Mouse (Mus musculus): ENCODE measurements around the gene Baiap3.
A peak's percentile ranks its signal among the peaks of the same experiment; 100 is the strongest.

Gene Baiap3

DNA sequence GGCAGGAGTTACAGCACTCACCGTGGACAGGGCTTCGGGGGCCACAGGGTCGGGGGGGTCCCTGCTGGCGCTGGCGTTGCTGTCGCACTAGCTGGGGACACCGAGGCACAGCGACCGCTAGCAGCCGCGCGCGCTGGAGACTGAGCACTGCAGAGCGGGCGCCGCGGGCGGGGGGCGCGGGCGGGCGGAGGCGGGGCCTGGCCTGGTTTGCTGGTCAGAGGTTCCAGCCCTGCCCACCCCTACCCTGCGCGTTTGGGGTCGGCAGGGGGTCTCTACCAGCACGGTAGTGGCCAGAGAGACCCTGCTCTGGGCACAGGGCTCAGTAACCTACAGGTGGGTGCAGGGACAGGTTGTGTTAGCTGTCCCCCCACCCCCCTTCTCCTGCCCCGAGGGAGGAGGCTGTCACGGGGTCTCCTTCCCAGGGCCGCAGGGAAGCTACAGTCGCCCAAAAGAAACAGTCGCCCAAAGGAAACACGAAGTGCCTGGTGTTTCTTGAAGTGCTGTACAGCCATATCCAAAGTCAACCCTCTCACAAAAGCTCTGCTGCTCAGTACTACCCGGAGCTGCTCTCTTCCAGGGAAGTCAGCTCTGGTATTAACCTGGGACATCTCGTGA, at the start of gene Baiap3:
Baiap3 (minus strand) TSS at position 225 of the 615 bp plus-strand sequence.
- no peak for DNase-seq (ENCODE audit: low spot score in 2 of 2)

- no peak for DNase-seq (ENCODE audit: low spot score in 2 of 2)
Observed at GRCm38 (mm10) chr17:25298094-25298493, 41.9 kb upstream of the Baiap3 start, which contains the start of gene Prss34. Gene Prss34 (plus strand): TSS chr17:25298394.

- DNase-seq (ENCODE audit: low spot score in 2 of 2), result no peak
Observed at GRCm38 (mm10) chr17:25294111-25294510, 37.9 kb upstream of the Baiap3 start.

DNA sequence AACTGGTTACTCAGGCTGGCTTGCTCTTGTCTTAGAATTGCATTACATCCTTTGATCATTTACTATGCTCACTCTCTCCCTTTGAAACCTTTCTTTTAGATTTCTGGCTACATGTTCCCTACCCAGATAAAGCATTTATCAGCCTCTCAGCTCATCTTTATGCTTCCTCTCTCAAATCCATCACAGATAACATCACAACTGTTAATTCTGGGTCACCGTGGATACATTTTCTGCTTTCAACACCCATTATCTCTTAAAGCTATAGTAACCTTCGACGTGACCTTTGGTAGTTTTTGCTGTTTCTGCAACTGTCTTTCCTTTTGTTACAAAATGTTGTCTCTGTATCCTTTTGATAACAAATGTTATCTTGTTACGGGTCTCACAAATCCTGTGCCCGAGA, 37.3 kb upstream of the Baiap3 start:
- DNase-seq (ENCODE audit: low spot score in 2 of 2), result no peak

DNA sequence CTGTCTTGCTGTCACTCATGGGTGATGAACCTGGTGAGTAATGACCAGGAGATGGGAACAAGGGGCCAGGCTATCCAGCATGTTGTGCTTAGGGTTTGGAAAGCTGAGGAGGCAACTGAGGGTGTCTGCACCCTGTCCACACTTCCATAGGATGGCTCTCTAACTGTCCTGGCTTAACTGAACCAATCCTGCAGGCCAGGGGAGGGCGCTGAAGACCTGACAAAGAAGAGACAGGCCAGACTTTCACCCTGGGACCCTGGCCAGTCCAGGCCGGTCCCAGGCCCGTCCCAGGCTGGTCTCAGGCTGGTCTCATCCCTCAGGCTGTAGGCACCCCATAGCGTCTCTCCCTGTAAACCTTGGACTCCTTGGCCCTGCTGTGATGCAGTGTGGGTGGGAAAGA, 34.2 kb upstream of the Baiap3 start:
- DNase-seq (ENCODE audit: low spot score in 2 of 2), result no peak

DNA sequence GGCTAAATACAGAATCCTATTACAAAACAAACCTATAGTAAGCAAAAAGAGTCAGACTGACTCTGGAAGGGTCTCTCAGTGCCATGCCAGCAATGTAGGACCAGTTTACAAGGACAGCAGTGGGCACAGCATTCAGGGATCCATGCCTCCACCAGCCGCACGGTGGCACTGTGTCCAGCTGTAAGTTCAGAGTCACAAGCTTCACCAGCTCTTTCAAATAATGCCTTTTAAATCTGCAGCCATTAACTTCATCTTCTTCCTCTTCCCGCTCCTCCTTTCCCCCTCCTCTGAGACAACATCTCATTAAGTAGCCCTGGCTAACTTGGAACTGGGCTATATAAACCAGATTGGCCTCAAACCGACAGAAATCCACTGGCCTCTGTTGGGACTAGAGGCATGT, 32.7 kb upstream of the Baiap3 start:
- DNase-seq (ENCODE audit: low spot score in 2 of 2), result peak in 1 of 2 experiments; percentile 32

DNA sequence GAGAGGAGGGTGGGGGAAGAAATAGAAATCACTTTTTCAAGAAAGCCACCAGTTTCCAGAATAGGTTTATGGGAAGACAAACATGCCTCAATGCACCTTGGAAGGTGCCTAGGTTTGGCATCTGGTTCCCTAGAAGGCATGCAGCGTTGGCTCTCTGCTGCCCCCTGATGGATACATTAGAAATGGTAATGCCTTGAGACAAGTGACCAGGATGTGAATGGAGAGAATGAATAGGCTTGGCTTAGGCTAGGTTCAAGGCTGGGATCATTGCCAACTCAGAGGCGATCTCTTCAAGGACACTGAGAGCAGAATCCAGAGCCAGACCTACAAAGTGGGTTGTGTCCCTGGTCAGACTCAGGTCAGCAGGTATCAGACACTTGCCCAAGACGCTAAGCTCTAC, 28.9 kb upstream of the Baiap3 start:
- peak in 1 of 2 experiments; percentile 40 for DNase-seq (ENCODE audit: low spot score in 2 of 2)

DNA sequence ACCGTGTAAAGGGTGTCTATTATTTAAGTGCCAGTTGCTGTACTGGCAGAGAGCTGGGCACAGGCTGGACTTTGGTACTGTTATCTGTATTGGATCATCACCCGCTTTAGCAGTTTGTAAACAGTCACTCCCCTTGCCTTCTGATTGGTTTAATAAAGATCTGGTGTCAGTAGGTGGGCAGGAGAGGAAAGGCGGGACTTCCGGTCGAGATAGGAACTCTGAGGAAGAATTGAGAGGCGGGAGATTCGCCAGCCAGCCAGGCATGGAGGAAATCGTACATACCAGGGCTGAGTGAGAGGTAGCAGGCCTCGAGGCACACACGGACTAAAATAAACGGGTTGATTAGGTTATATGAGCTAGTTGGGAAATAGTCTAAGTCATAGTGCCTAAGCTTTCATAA, 26.0 kb upstream of the Baiap3 start:
- no peak for DNase-seq (ENCODE audit: low spot score in 2 of 2)

GRCm38 (mm10) chr17:25275833-25276232, 19.7 kb upstream of the Baiap3 start:
- no peak for DNase-seq (ENCODE audit: low spot score in 2 of 2)

DNA sequence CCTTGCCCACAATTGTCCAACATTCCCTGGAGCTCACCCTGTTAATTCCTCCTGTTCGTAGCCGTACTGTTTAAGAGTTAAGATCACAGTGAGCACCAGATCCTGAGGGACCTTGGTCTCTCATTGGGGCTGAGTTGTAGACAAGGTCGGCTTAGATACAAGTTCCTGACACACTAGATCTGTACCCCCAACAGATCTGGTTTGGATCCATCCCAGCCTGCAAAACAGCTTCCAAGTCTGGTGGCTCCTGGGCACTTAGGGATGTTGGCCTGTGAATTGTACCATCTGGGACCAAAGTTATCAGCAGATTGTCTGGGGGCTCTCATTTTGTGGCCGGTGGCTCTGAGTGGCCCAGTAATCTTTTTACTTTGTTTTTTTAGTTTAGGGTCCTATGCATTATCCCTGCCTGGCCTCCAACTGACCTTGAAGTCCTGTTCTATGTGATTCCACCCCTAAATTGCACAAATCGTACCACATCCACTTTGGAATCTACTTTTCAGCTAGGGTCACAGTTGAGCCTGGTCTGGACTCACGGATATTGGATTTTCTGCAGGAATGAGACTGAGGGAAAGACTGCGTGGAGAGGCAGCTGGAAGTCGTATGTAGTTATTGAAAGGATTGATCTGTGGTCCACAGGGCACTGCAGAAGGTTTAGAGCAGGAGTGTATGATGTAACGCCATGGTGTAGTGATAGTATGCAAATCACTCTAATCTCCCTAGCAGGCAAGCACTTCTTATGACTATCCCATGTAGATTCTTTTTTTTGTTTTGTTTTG, 18.6 kb upstream of the Baiap3 start, which contains the start of gene Ube2i:
Ube2i (minus strand) TSS at position 52 of the 776 bp plus-strand sequence.
- no peak for DNase-seq (ENCODE audit: low spot score in 2 of 2)

- DNase-seq (ENCODE audit: low spot score in 2 of 2), result peak; percentile 97 to 98
Observed at GRCm38 (mm10) chr17:25273706-25274501, 17.7 kb upstream of the Baiap3 start.

GRCm38 (mm10) chr17:25272951-25273705, 17.0 kb upstream of the Baiap3 start:
- DNase-seq (ENCODE audit: low spot score in 2 of 2), result peak; percentile 90 to 94

DNA sequence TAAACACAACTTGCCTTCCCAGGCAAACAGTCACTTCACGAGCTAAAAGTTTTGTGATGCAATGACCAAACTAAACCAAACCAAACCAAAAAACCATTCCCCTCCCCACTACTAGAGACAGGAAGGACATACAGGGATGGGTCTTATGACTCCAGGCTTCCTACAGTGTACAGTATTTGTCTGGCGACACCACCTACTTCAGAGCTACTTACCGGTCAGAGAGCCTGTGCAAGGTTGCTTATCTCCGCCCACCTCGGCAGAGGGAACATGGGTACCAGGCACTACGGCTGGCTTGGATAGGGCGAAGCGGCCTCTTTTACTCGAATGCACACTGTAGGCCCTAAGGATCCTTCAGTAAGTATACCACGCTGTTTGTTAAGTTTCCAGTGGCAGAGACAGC, 16.2 kb upstream of the Baiap3 start:
- DNase-seq (ENCODE audit: low spot score in 2 of 2), result no peak

GRCm38 (mm10) chr17:25270795-25271335, 14.7 kb upstream of the Baiap3 start:
- DNase-seq (ENCODE audit: low spot score in 2 of 2), result no peak

DNA sequence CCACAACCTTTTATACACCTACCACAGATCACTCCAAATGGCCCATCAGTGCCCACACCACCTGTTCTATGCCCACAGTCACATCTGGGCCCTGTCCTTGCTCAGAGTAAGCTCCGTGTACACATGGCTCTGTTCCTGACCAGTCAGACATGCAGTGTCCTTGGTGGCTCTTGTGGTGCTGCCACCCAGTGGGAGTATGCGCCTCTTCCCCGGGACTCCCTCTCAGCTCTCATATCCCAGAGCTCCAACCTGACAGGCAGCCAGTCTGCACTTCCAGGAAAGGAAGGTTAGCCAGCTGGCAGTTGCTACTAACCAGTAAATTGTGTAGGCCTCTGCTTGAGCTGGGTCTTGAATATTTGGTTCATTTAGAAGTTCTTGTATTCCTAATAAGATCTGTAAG, 8.3 kb upstream of the Baiap3 start:
- DNase-seq (ENCODE audit: low spot score in 2 of 2), result no peak

DNA sequence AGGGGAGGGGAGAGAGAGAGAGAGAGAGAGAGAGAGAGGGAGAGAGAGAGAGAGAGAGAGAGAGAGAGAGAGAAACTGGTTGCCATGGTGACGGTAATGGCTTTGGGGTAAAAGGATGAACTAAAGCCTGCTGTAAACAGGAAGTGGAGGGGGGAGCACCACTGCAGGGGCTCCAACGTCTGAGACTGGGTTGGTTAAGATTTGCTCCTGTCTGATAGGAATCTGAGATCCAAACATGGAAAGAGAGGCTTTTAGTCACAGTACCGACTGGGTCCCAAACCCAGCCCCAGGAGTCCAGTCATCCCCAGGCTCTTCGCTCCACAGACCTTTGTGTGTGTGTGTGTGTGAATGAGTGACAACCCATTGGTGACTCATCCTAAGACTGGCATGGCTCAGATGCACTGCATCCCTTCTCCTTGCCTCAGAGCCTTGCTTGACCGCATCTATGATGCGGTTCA, 1.7 kb upstream of the Baiap3 start:
- no peak for DNase-seq (ENCODE audit: low spot score in 2 of 2)

DNA sequence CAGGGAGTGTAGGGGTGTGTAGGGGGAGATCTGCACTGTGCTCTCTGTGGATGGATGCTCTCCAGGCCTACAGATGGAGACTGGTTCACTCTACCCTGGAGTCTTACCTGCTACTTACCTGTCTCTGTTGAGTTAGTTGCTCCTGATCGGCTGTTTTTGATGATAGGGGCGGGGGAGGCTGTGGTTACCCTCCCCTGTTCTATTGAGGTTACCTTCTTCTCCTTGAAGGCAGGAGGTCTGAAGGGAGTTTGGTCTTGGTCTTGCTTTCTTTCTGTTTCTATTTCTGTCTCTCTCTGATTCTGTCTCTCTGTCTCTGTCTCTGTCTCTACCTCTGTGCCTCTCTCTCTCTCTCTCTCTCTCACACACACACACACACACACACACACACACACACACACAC, 1.1 kb downstream of the Baiap3 start:
- DNase-seq (ENCODE audit: low spot score in 2 of 2), result no peak

- no peak for DNase-seq (ENCODE audit: low spot score in 2 of 2)
Observed at GRCm38 (mm10) chr17:25253760-25254159, 2.4 kb downstream of the Baiap3 start.

DNA sequence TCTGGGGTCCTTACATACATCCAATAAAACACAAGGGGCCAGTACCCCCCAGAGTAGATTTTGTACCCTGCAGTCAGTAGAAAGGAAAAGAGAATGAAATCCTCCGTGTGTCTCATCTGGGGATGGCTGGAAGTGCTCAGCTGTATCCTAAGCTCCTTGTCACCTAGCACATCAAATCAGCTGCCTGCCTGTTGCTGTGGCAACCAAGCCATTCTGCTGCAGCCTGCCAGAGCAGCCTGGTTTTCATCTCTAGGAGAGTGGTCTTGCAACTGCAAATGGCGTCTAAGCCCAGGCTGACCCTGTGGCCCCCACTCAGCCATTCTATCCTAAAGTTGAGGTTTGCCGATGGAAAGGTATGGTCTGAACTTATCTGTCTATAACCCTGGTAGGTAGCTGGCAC, 3.5 kb downstream of the Baiap3 start:
- no peak for DNase-seq (ENCODE audit: low spot score in 2 of 2)

DNA sequence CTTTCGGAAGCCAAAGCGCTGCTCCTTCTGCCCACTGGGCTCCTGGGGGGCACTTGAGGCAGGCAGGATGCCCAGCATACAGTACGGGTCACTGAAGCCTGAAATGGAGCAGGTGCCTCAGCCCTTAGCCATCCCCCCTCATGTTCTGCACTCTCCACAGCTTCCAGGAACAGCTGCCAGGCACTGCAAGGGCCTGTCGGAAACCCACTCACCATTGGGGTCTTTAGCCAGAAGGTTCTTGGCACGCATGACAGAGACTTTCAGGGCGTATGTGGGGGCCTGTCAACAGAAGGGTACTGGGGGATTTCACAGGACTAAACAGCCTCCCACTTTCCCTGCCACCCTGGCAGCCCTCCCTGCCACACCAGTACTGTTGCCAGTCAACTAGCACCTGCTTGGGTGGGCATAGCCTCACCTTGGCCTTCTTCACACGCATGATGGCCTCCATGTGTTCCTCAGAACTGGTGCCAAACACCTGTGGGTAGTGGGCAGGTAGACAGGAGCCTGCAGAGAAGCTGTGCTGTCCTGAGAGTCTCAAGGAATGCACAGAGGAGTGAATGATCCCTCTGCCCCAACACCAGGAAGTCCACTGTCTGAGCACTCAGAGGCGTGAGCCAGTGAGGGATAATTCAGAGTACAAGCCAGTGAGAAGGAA, 5.9 kb downstream of the Baiap3 start:
- DNase-seq (ENCODE audit: low spot score in 2 of 2), result no peak

Data from frontal cortex, postnatal 25 days (tissue).